Mouse (Mus musculus) liver, embryonic 12.5 days (tissue): Measurements from ENCODE around the gene Sim1. TPM values are rescaled to one million over a fixed set of nuclear protein-coding genes. Genes with fewer than 3 reads are reported as not detected.

Experiments used
- ATAC-seq: fragments of 200-750 bp; cut with Nextera tagmentation; 2 replicates; pipeline ENCODE4 v1.8.0; 2017; ENCODE audit warnings: moderate number of reproducible peaks, mild to moderate bottlenecking, moderate library complexity
- H3K27ac ChIP-seq: fragments of 300-500 bp; sonication (generic); 2 replicates; pipeline ENCODE4 v1.5.1; 2016; ENCODE audit warnings: mild to moderate bottlenecking
- H3K27me3 ChIP-seq: fragments of 300-500 bp; sonication (generic); replicated peaks from 2 replicates; pipeline ENCODE4 v1.6.1; 2016; ENCODE audit warnings: mild to moderate bottlenecking, moderate library complexity
- H3K36me3 ChIP-seq: fragments of 300-500 bp; sonication (generic); 2 replicates; pipeline ENCODE4 v1.6.1; 2016; ENCODE audit warnings: mild to moderate bottlenecking, moderate library complexity
- H3K4me1 ChIP-seq: fragments of 300-500 bp; sonication (generic); 2 replicates; pipeline ENCODE4 v1.6.1; 2016
- H3K4me2 ChIP-seq: fragments of 300-500 bp; sonication (generic); 2 replicates; pipeline ENCODE4 v1.6.1; 2016; ENCODE audit warnings: mild to moderate bottlenecking, moderate library complexity
- H3K4me3 ChIP-seq: fragments of 300-500 bp; sonication (generic); 2 replicates; pipeline ENCODE4 v1.5.1; 2016; ENCODE audit warnings: mild to moderate bottlenecking, moderate library complexity
- H3K9ac ChIP-seq: fragments of 300-500 bp; sonication (generic); 2 replicates; pipeline ENCODE4 v1.6.1; 2016; ENCODE audit warnings: mild to moderate bottlenecking, moderate library complexity
- H3K9me3 ChIP-seq: fragments of 300-500 bp; sonication (generic); replicated peaks from 2 replicates; pipeline ENCODE4 v1.6.1; 2016; ENCODE audit warnings: mild to moderate bottlenecking, moderate library complexity
- WGBS: fragments of 180-500 bp; shearing (Covaris S2); methylation state at CpG from one replicate; pipeline ENCODE4 v1.1.7; 2016; ENCODE audit not compliant: insufficient replicate concordance; 5-methylcytosine and 5-hydroxymethylcytosine counted together
- polyA plus RNA-seq: library from polyadenylated mRNA; unstranded; fragments of >200 nt; fragmentation: Nextera tagmentation; extraction: Ambion mirVana; gene quantifications from 2 replicates; pipeline ENCODE4 v1.2.1, GENCODE M21; 2016

Gene Sim1
- polyA plus RNA-seq, 1 experiment from 2014 or later = not detected

DNA sequence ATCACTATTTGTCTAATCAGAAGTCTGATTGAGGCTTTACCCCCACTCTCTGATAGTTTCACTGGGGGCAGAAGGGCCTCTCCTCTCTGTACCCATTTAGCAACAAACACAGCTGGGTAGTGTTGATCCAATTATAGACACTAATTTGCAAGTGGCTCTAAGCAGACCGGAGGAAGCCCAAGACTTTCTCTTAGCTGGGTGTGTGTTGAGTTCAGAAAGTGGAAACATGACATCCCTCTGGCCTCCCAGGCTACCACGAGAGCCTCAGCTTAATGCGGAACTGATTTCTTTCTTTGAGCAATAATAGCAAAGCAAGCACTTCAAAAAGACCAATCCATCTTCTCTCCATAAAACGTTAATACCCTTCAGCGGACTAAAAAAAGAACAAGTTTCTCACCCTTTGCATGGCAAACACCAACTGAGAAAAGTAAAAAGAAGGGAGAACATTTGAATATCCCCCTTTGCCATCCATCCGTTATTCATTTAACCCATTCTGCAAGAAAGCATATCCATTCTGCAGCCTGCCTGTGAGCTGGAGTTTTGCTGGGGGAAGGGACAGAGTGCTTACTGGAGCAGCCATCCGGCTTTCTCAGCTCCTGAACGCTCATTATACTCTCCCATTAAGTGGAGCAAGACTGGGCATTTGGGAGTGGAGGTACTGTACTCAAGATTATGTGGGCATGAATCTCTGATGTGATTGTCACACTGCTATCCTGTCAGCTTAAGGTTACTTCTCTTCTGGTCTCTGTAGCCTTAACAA is 117.0 kb downstream of the Sim1 start:
- Histone ChIP-seq H3K9me3 (no peaks in the 10 kb centered on the region), H3K4me3 (no peak overlapping the region), H3K4me2 (no peak overlapping the region), H3K4me1 (no peaks in the 10 kb centered on the region), H3K9ac (no peak overlapping the region), H3K27ac (no peak overlapping the region), H3K36me3 (no peaks in the 10 kb centered on the region), H3K27me3 (no peaks in the 10 kb centered on the region)
- no peak for ATAC-seq
- 36% methylated on average over 8 of the region's 8 CpGs for WGBS

DNA sequence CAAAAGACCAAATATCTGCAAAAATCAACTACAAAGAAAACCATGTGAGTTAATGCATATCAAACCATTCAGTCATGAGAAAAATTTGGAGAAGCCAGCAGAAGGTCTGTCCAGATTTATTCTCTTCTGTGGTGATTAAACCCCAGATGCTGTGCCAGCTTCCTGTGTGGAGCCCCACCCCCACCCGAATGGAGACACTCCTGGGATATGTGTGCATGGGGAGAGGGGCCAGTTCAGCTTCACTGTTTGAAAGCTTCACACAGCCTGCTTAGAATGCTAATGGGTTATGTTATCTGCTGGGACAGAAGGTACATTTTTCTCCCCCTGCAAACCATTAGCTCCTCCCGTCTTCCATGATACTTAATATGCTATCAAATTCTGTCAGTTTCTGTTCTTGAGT is 120.3 kb downstream of the Sim1 start:
- 29% methylated on average over 2 of the region's 2 CpGs for WGBS
- no peak overlapping the region for H3K4me2 ChIP-seq
- no peak for ATAC-seq

GRCm38 (mm10) chr10:51015362-51015761 is 120.8 kb downstream of the Sim1 start:
- Histone ChIP-seq H3K4me2 (no peak overlapping the region), H3K4me1 (no peaks in the 10 kb centered on the region), H3K27me3 (no peaks in the 10 kb centered on the region), H3K36me3 (no peaks in the 10 kb centered on the region), H3K27ac (no peak overlapping the region), H3K9me3 (no peaks in the 10 kb centered on the region), H3K9ac (no peak overlapping the region), H3K4me3 (no peak overlapping the region)
- no peak for ATAC-seq
- 62% methylated on average over 1 of the region's 1 CpGs for WGBS

More for the DNA sequence above, 120.3 kb downstream of the Sim1 start:
- no peaks in the 10 kb centered on the region for H3K9me3 ChIP-seq
- H3K36me3 ChIP-seq = no peaks in the 10 kb centered on the region
- no peaks in the 10 kb centered on the region for H3K4me1 ChIP-seq
- H3K27me3 ChIP-seq = no peaks in the 10 kb centered on the region
- no peak overlapping the region for H3K4me3 ChIP-seq
- H3K27ac ChIP-seq = no peak overlapping the region
- no peak overlapping the region for H3K9ac ChIP-seq

GRCm38 (mm10) chr10:51023308-51024279 is 129.0 kb downstream of the Sim1 start:
- H3K4me3 ChIP-seq = no peak overlapping the region
- H3K9ac ChIP-seq = no peak overlapping the region
- no peak overlapping the region for H3K4me2 ChIP-seq
- ATAC-seq = no peak
- H3K4me1 ChIP-seq = no peaks in the 10 kb centered on the region
- H3K27me3 ChIP-seq = no peaks in the 10 kb centered on the region
- no peaks in the 10 kb centered on the region for H3K36me3 ChIP-seq
- no peaks in the 10 kb centered on the region for H3K9me3 ChIP-seq
- WGBS = 69% methylated on average over 9 of the region's 9 CpGs
- H3K27ac ChIP-seq = no peak overlapping the region
